ENCODE assay signal across 22 mouse cellular contexts in genomic region chr17:12706590-12707049, GRCm38 (mm10). TPM values are rescaled to one million over a fixed set of nuclear protein-coding genes. Genes with fewer than 3 reads are reported as not detected.
DNase-seq lines count a peak whose midpoint lies in the region; ATAC-seq lines count a peak whose summit lies in the region.
"Had no signal": no experiment of that assay in that cellular context is flagged by ENCODE, and none has a peak within 500 bp of the region (broad histone marks: within the 10 kb centered on the region; RNA-seq: fewer than 3 reads in every experiment).

No protein-coding gene starts in this region.

- no peak overlapping the region for H3K4me3 ChIP-seq in heart, embryonic 15.5 days
- H3K4me3 ChIP-seq in lung, embryonic 15.5 days: no peak overlapping the region
- no peak overlapping the region for H3K4me3 ChIP-seq in embryonic facial prominence, embryonic 14.5 days (ENCODE audit: low read depth, low read length)
- no peak overlapping the region for H3K4me3 ChIP-seq in limb, embryonic 10.5 days
- H3K4me3 ChIP-seq: forebrain, embryonic 12.5 days; heart, adult 2 months; heart, embryonic 13.5 days; hindbrain, embryonic 12.5 days had no signal

- H3K4me2 ChIP-seq in heart, embryonic 15.5 days: no peak overlapping the region
- H3K4me2 ChIP-seq in lung, embryonic 15.5 days: no peak overlapping the region
- no peak overlapping the region for H3K4me2 ChIP-seq in embryonic facial prominence, embryonic 14.5 days (ENCODE audit: low read depth, low read length)
- H3K4me2 ChIP-seq: forebrain, embryonic 12.5 days; heart, embryonic 13.5 days; hindbrain, embryonic 12.5 days had no signal

- WGBS in heart, embryonic 15.5 days: 81% methylated on average over 10 of the region's 10 CpGs
- WGBS in lung, embryonic 15.5 days: 44% methylated on average over 10 of the region's 10 CpGs
- WGBS in embryonic facial prominence, embryonic 14.5 days: 74% methylated on average over 10 of the region's 10 CpGs
- 92% methylated on average over 10 of the region's 10 CpGs for WGBS in limb, embryonic 10.5 days

- no peaks in the 10 kb centered on the region for H3K27me3 ChIP-seq in heart, embryonic 15.5 days
- H3K27me3 ChIP-seq in lung, embryonic 15.5 days: no peaks in the 10 kb centered on the region
- H3K27me3 ChIP-seq in embryonic facial prominence, embryonic 14.5 days (replicated peaks; ENCODE audit: control insufficient read depth, insufficient read depth, low read length): no peaks in the 10 kb centered on the region
- H3K27me3 ChIP-seq in limb, embryonic 10.5 days (ENCODE audit: low read depth, poor library complexity, severe bottlenecking): no peaks in the 10 kb centered on the region
- H3K27me3 ChIP-seq: CH12.LX; forebrain, embryonic 12.5 days; heart, embryonic 13.5 days; hindbrain, embryonic 12.5 days had no signal

- no peak for ATAC-seq in heart, embryonic 15.5 days (replicated peaks; ENCODE audit: insufficient number of reproducible peaks, insufficient read depth, low FRiP score, low read depth)
- peak; percentile 79; the same call in 1 of the 2 replicates for ATAC-seq in lung, embryonic 15.5 days (ENCODE audit: borderline replicate concordance, extremely low read depth, low FRiP score, low TSS enrichment)
- peak; percentile 67; the same call in 1 of the 2 replicates for ATAC-seq in embryonic facial prominence, embryonic 14.5 days (ENCODE audit: low read depth)
- ATAC-seq: forebrain, embryonic 16.5 days; hindbrain, embryonic 16.5 days had no signal

- no peaks in the 10 kb centered on the region for H3K9me3 ChIP-seq in heart, embryonic 15.5 days (replicated peaks)
- no peaks in the 10 kb centered on the region for H3K9me3 ChIP-seq in lung, embryonic 15.5 days
- no peaks in the 10 kb centered on the region for H3K9me3 ChIP-seq in embryonic facial prominence, embryonic 14.5 days (ENCODE audit: control insufficient read depth, low read length)
- no peaks in the 10 kb centered on the region for H3K9me3 ChIP-seq in limb, embryonic 10.5 days (replicated peaks)
- H3K9me3 ChIP-seq: forebrain, embryonic 12.5 days; heart, embryonic 13.5 days; hindbrain, embryonic 12.5 days had no signal

- H3K4me1 ChIP-seq in heart, embryonic 15.5 days (replicated peaks): no peaks in the 10 kb centered on the region
- peaks cover 31% of the 10 kb centered on the region for H3K4me1 ChIP-seq in lung, embryonic 15.5 days
- peaks cover 16% of the 10 kb centered on the region; the same call in 1 of the 2 replicates for H3K4me1 ChIP-seq in embryonic facial prominence, embryonic 14.5 days (ENCODE audit: control insufficient read depth, insufficient read depth, low read length)
- H3K4me1 ChIP-seq in limb, embryonic 10.5 days: peaks cover 14% of the 10 kb centered on the region
- H3K4me1 ChIP-seq: forebrain, embryonic 12.5 days; hindbrain, embryonic 12.5 days had no signal

- 0 out of 2 replicates have a peak overlapping the region, but pooled peaks have one; percentile 3 for H3K27ac ChIP-seq in heart, embryonic 15.5 days
- peak overlapping the region; percentile 66 for H3K27ac ChIP-seq in lung, embryonic 15.5 days
- H3K27ac ChIP-seq in embryonic facial prominence, embryonic 14.5 days (replicated peaks; ENCODE audit: low read depth, low read length): no peak overlapping the region
- 0 out of 2 replicates have a peak overlapping the region, but pooled peaks have one; percentile 2 for H3K27ac ChIP-seq in limb, embryonic 10.5 days
- H3K27ac ChIP-seq: forebrain, embryonic 12.5 days; heart, adult 2 months; hindbrain, embryonic 12.5 days had no signal

- H3K36me3 ChIP-seq in heart, embryonic 15.5 days: peaks cover 79% of the 10 kb centered on the region
- H3K36me3 ChIP-seq in lung, embryonic 15.5 days: peaks cover 68% of the 10 kb centered on the region
- peaks cover 82% of the 10 kb centered on the region for H3K36me3 ChIP-seq in embryonic facial prominence, embryonic 14.5 days (ENCODE audit: control insufficient read depth, insufficient read depth, low read length)
- H3K36me3 ChIP-seq in limb, embryonic 10.5 days: peaks cover 98% of the 10 kb centered on the region

- DNase-seq in heart, adult 11 months: no peak
- no peak for DNase-seq in lung, postnatal 36 days
- DNase-seq in embryonic facial prominence, embryonic 14.5 days (ENCODE audit: low spot score): peak; percentile 56
- no peak for DNase-seq in limb, embryonic 10.5 days (ENCODE audit: low spot score)
- no peak for DNase-seq in MN1 (ENCODE audit: low spot score)
- DNase-seq: adrenal gland, adult 2 months; adrenal gland, postnatal 25 days; cerebellum, adult 18-20 months; cerebellum, adult 9-11 months; cerebellum, postnatal 36 days; gastrocnemius, postnatal 10 days; heart, adult 2 months; heart, postnatal 10 days; heart, postnatal 4 days had no signal

- no peak overlapping the region for H3K9ac ChIP-seq in heart, embryonic 15.5 days
- no peak overlapping the region for H3K9ac ChIP-seq in lung, embryonic 15.5 days
- no peak overlapping the region for H3K9ac ChIP-seq in embryonic facial prominence, embryonic 14.5 days (ENCODE audit: low read depth, low read length)
- H3K9ac ChIP-seq: forebrain, embryonic 12.5 days; heart, embryonic 13.5 days; hindbrain, embryonic 12.5 days had no signal

RNA-seq across cellular contexts. Expression of gene Slc22a1, which starts 31.0 kb away (rescaled TPM):
- polyA plus RNA-seq in heart, embryonic 15.5 days (2015; fragmentation: Nextera tagmentation; extraction: Ambion mirVana): 30.5 and 51.0 TPM in 2 replicates
- 6.3 and 11.1 TPM in 2 replicates for polyA plus RNA-seq in lung, embryonic 15.5 days (2015; fragmentation: Nextera tagmentation; extraction: Ambion mirVana)
- polyA plus RNA-seq in embryonic facial prominence, embryonic 14.5 days (2014; fragmentation: Nextera tagmentation; extraction: Ambion mirVana): 0.31 and 0.38 TPM in 2 replicates
- not detected in 2 replicates for polyA plus RNA-seq in limb, embryonic 10.5 days (2016; fragmentation: Nextera tagmentation; extraction: Ambion mirVana)
- polyA plus RNA-seq: forebrain, embryonic 16.5 days; hindbrain, embryonic 12.5 days; hindbrain, embryonic 16.5 days had no signal
